Mouse (Mus musculus) spleen, adult 2 months (tissue): Measurements from ENCODE around the gene Sap30bp. TPM values are rescaled to one million over a fixed set of nuclear protein-coding genes. Genes with fewer than 3 reads are reported as not detected.
A peak's percentile ranks its signal among the peaks of the same experiment; 100 is the strongest.

Experiments used
- DNase-seq, 2 experiments: peaks; one replicate each; pipeline versions ENCODE4 v3.0.0 to v3.0.0-alpha.2; 2012 to 2021; ENCODE audit warnings: low spot score in 2 of 2, low read depth in 1 of 2
- H3K27ac ChIP-seq: fragments of 200-500 bp; 2 replicates; pipeline ENCODE4 v1.5.1; 2012; ENCODE audit warnings: low read length, inconsistent platforms; ENCODE audit not compliant: insufficient read depth
- H3K27me3 ChIP-seq: fragments of 200-500 bp; 2 replicates; pipeline ENCODE4 v1.6.1; 2012; ENCODE audit warnings: mild to moderate bottlenecking, moderate library complexity, low read length, inconsistent platforms; ENCODE audit not compliant: control insufficient read depth, insufficient read depth
- H3K36me3 ChIP-seq: fragments of 200-500 bp; 2 replicates; pipeline ENCODE4 v1.6.1; 2012; ENCODE audit warnings: mild to moderate bottlenecking, low read length, inconsistent platforms; ENCODE audit not compliant: control insufficient read depth, insufficient read depth
- H3K4me1 ChIP-seq: fragments of 200-500 bp; 2 replicates; pipeline ENCODE4 v1.6.1; 2011; ENCODE audit warnings: inconsistent platforms; ENCODE audit not compliant: control insufficient read depth, insufficient read depth, insufficient read length
- H3K4me3 ChIP-seq: fragments of 200-500 bp; 2 replicates; pipeline ENCODE4 v1.5.1; 2011; ENCODE audit warnings: mild to moderate bottlenecking, inconsistent platforms; ENCODE audit not compliant: insufficient read depth, insufficient read length; ENCODE audit errors: extremely low read depth
- CTCF ChIP-seq: fragments of 200-500 bp; IDR thresholded peaks from 2 replicates; pipeline ENCODE4 v1.5.1; 2011; ENCODE audit warnings: mild to moderate bottlenecking, inconsistent platforms; ENCODE audit not compliant: insufficient read depth, insufficient read length, insufficient replicate concordance; ENCODE audit errors: extremely low read depth
- POLR2A ChIP-seq: fragments of 200-500 bp; IDR thresholded peaks from 2 replicates; pipeline ENCODE4 v1.6.1; 2011; ENCODE audit warnings: low read depth, low read length, inconsistent platforms
- whole genome bisulfite sequencing: fragments of 180-500 bp; shearing (Covaris S2); methylation state at CpG from one replicate; pipeline ENCODE4 v1.1.7; 2018; 5-methylcytosine and 5-hydroxymethylcytosine counted together
- polyA plus RNA-seq: library from polyadenylated mRNA; depleted of rRNA; stranded (reverse); fragments of >200 nt; gene quantifications from 2 replicates; pipeline ENCODE4 v1.2.3, GENCODE M21; 2012

The Sap30bp gene
- polyA plus RNA-seq, 1 experiment, result 19.9 TPM

DNA sequence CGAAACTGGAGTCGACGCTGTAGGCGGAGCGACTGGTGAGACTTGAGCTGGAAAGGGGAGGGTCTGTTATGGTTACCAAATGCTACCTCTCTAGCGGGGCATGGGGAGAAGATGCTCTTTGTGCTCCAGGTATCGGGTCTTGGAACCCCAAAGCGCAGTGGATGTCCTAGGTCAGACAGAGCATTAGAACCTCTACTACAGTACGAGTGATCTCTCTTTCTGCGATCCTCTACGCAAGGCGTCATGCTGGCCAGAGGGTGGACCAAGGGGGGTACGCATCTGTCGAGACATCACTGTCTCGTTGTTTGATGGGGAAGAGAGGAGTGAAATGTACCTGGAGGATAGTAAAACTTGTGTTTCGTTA is 647 bp downstream of the Sap30bp start:
- Histone ChIP-seq H3K4me1 (peaks cover 4% of the 10 kb centered on the region; the same call in 1 of the 2 replicates), H3K27me3 (no peaks in the 10 kb centered on the region), H3K4me3 (peak overlapping the region; percentile 93), H3K27ac (peak overlapping the region; percentile 30; the same call in 1 of the 2 replicates), H3K36me3 (peaks cover 3% of the 10 kb centered on the region)
- no peak for TF ChIP-seq POLR2A
- TF ChIP-seq CTCF, result no peak
- under 1% methylated on average over 16 of the region's 16 CpGs for WGBS
- DNase-seq, result no peak

DNA sequence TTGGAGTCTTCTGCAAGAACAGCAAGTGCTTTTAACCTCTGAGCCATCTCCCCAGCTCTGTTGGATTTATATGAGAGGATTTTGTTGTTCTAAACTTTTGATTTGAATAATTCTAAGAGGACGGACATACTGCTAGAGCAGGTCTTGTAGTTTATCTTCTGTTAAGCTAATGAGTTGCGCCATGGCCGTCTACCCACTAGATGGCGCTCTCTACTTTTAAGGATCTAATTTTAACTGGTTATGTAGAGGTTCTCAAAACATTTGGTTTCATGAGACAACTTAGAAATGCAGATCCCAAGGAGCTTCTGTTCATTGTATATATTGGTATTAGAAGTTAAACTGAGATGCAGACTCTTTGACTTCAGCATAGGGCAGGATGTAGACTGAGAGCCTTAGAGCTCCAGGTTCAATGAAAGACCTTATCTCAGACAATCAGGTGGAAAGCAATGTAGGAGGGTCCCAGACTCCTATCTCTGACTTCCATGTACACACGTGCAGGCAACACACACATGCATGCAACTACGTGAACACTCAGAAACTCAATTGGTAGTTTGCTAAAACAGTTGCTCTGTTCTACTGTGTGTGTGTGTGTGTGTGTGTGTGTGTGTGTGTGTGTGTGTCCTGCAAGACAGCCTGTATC is 6.7 kb downstream of the Sap30bp start:
- TF ChIP-seq CTCF (no peak), POLR2A (no peak)
- Histone ChIP-seq H3K27ac (no peak overlapping the region), H3K27me3 (no peaks in the 10 kb centered on the region), H3K4me3 (no peak overlapping the region), H3K4me1 (no peaks in the 10 kb centered on the region), H3K36me3 (peaks cover 16% of the 10 kb centered on the region)
- WGBS, result 35% methylated on average over 6 of the region's 6 CpGs
- DNase-seq, result peak; percentile 43 to 49

DNA sequence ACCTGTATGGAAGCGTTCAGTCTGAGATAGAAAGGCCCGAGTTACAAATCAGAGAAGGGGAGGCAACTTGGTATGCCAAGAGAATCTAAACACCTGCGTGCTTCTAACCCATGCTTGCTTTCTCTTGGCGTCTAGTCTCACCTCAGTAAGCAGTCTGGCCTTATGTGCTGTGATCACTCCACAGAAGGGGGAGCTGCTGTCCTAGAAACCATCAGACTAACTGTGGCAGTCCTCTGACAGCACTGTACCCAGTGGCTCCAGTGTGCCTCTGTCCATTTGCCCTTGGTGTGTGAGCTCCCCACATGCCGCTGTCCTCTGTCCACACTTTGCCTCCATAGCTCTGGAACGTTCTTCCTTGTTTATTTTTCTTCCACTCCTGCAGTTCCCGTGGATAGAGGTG is 8.9 kb downstream of the Sap30bp start:
- Histone ChIP-seq H3K4me1 (no peaks in the 10 kb centered on the region), H3K4me3 (no peak overlapping the region), H3K27ac (no peak overlapping the region), H3K27me3 (no peaks in the 10 kb centered on the region), H3K36me3 (peaks cover 21% of the 10 kb centered on the region)
- WGBS, result 90% methylated on average over 7 of the region's 7 CpGs
- TF ChIP-seq POLR2A, result no peak
- TF ChIP-seq CTCF, result no peak
- DNase-seq, result no peak

DNA sequence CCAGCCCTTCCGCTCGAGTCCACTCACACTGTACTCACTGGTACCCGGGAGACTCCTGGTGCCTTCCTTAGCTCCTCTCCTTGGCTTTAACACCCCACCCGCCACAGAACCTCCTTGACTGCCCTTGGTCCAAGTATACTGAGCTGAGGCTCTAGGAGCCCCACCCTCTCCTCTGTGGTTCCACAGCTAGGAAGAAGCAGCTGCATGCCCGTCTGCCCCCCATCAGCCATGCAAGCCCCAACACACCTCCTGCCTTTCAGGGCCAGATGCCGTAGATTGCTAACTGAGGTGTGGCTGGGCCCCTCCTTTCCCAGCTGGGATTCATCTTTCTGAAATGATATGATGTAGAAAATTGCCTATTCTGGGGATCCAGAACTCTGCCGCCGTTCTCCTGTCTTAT is 12.2 kb downstream of the Sap30bp start:
- no peaks in the 10 kb centered on the region for H3K27me3 ChIP-seq
- peaks cover 19% of the 10 kb centered on the region for H3K36me3 ChIP-seq
- TF ChIP-seq POLR2A (no peak), CTCF (no peak)
- WGBS, result 89% methylated on average over 8 of the region's 8 CpGs
- no peak overlapping the region for H3K27ac ChIP-seq
- H3K4me1 ChIP-seq, result no peaks in the 10 kb centered on the region
- no peak for DNase-seq
- no peak overlapping the region for H3K4me3 ChIP-seq

- Histone ChIP-seq H3K27ac (no peak overlapping the region), H3K4me3 (no peak overlapping the region), H3K27me3 (no peaks in the 10 kb centered on the region), H3K4me1 (no peaks in the 10 kb centered on the region), H3K36me3 (peaks cover 14% of the 10 kb centered on the region; the same call in 1 of the 2 replicates)
- no peak for TF ChIP-seq CTCF
- TF ChIP-seq POLR2A, result no peak
- WGBS, result 93% methylated on average over 9 of the region's 9 CpGs
- no peak for DNase-seq
These were observed 13.2 kb downstream of the Sap30bp start for GRCm38 (mm10) chr11:115946221-115946828.

GRCm38 (mm10) chr11:115948316-115948715 is 15.2 kb downstream of the Sap30bp start:
- H3K36me3 ChIP-seq, result peaks cover 17% of the 10 kb centered on the region
- TF ChIP-seq POLR2A, result no peak
- no peak for TF ChIP-seq CTCF

DNA sequence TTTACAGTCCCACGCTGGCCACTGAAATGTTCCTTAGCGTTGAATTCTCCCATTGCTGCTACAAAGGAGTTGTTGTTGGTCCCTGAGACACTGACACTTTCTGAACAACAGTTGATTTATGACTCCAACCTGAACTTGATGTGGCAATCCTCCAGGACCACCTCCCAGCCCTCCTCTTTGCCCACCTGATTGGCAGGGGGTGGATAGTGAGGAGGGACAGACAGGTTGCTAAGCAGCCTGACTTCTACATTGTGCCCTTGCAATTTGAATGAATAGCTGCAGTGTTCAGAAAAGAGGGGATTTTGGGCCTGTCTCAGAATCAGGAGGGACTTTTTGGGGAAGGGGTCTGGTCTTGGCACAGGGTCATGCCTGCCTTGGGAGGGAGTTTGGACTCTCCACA is 17.6 kb downstream of the Sap30bp start:
- Histone ChIP-seq H3K27me3 (no peaks in the 10 kb centered on the region), H3K27ac (no peak overlapping the region), H3K36me3 (peaks cover 20% of the 10 kb centered on the region), H3K4me3 (no peak overlapping the region), H3K4me1 (no peaks in the 10 kb centered on the region)
- no peak for DNase-seq
- 88% methylated on average over 2 of the region's 2 CpGs for WGBS
- no peak for TF ChIP-seq POLR2A
- no peak for TF ChIP-seq CTCF

More at GRCm38 (mm10) chr11:115948316-115948715, 15.2 kb downstream of the Sap30bp start:
- DNase-seq, result no peak
- H3K4me1 ChIP-seq, result no peaks in the 10 kb centered on the region
- no peak overlapping the region for H3K27ac ChIP-seq
- no peaks in the 10 kb centered on the region for H3K27me3 ChIP-seq
- 95% methylated on average over 9 of the region's 9 CpGs for WGBS
- H3K4me3 ChIP-seq, result no peak overlapping the region
